In the genomic region with DNA sequence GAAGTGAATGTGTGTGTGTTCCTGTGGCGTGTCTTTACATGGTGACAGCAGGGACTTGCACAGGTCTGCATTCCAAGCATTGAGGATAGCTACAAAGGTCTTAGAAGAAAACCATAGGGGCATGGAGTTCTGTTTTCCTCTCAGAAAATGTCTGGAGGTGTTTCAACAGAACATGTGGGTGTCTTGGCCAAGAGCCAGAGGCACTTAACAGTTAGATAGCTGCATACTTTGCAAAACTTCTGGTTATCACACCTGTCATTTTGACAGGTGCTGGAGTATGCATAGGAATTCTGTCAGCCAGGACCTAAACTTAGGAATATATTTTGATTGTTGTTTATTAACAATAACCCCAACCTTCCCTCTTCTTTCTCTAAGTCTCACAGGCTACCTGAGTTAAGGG, we compare ENCODE assay signal across 25 mouse cellular contexts.
DNase-seq lines count a peak whose midpoint lies in the region; ATAC-seq and TF ChIP-seq lines count a peak whose summit lies in the region.
"Had no signal": no experiment of that assay in that cellular context is flagged by ENCODE, and none has a peak within 500 bp of the region (broad histone marks: within the 10 kb centered on the region; RNA-seq: fewer than 3 reads in every experiment).

No protein-coding gene starts in this region.

- no peaks in the 10 kb centered on the region for H3K36me3 ChIP-seq in heart, embryonic 12.5 days
- no peaks in the 10 kb centered on the region for H3K36me3 ChIP-seq in hindbrain, postnatal 0 days (ENCODE audit: insufficient read depth, low read length)
- no peaks in the 10 kb centered on the region for H3K36me3 ChIP-seq in hindbrain, embryonic 14.5 days (replicated peaks; ENCODE audit: control insufficient read depth, insufficient read depth)
- no peaks in the 10 kb centered on the region for H3K36me3 ChIP-seq in heart, postnatal 0 days (replicated peaks; ENCODE audit: control insufficient read depth, insufficient read depth, low read length)
- H3K36me3 ChIP-seq: embryonic facial prominence, embryonic 15.5 days; forebrain, embryonic 15.5 days; hindbrain, embryonic 12.5 days; liver, embryonic 12.5 days; midbrain, embryonic 10.5 days; midbrain, embryonic 15.5 days; neural tube, embryonic 15.5 days had no signal

- no peak overlapping the region for H3K9ac ChIP-seq in heart, embryonic 12.5 days
- H3K9ac ChIP-seq in hindbrain, postnatal 0 days (replicated peaks; ENCODE audit: low read length), result no peak overlapping the region
- no peak overlapping the region for H3K9ac ChIP-seq in hindbrain, embryonic 14.5 days
- H3K9ac ChIP-seq in heart, postnatal 0 days (replicated peaks; ENCODE audit: low read depth, low read length), result no peak overlapping the region
- H3K9ac ChIP-seq: embryonic facial prominence, embryonic 15.5 days; forebrain, embryonic 15.5 days; hindbrain, embryonic 12.5 days; liver, embryonic 12.5 days; liver, postnatal 0 days; midbrain, embryonic 15.5 days; neural tube, embryonic 15.5 days had no signal

- no peak for DNase-seq in heart, adult 8-10 months (ENCODE audit: low spot score)
- peak; percentile 18 for DNase-seq in hindbrain, postnatal 0 days (ENCODE audit: low spot score)
- DNase-seq in hindbrain, embryonic 14.5 days (ENCODE audit: low spot score), result no peak
- DNase-seq in heart, postnatal 0 days (ENCODE audit: low spot score), result peak; percentile 26
- DNase-seq in heart, postnatal 4 days, result peak; percentile 41
- no peak for DNase-seq in kidney, postnatal 14 days
- DNase-seq: adrenal gland, postnatal 25 days; B cell, adult 2 months; cerebellum, adult 18-20 months; gastrocnemius, adult 2 months; gastrocnemius, postnatal 36 days; kidney, postnatal 25 days; liver, postnatal 0 days; lung, postnatal 14 days; right cerebral cortex, postnatal 25 days; thymus, postnatal 14 days had no signal

- TF ChIP-seq CTCF in hindbrain, postnatal 0 days (IDR thresholded peaks at IDR 0.05; ENCODE audit: low read depth), result no peak
- no peak for TF ChIP-seq CTCF in heart, postnatal 0 days (IDR thresholded peaks at IDR 0.05; ENCODE audit: low read depth)

- H3K27ac ChIP-seq in heart, embryonic 12.5 days (ENCODE audit: poor library complexity, severe bottlenecking), result peak overlapping the region; percentile 68
- H3K27ac ChIP-seq in hindbrain, postnatal 0 days, result no peak overlapping the region
- no peak overlapping the region for H3K27ac ChIP-seq in hindbrain, embryonic 14.5 days
- no peak overlapping the region for H3K27ac ChIP-seq in heart, postnatal 0 days (ENCODE audit: low read depth)
- H3K27ac ChIP-seq: embryonic facial prominence, embryonic 15.5 days; forebrain, embryonic 15.5 days; gastrocnemius, adult 2 months; hindbrain, embryonic 12.5 days; liver, embryonic 12.5 days; midbrain, embryonic 10.5 days; midbrain, embryonic 15.5 days; neural tube, embryonic 15.5 days had no signal

- no peak overlapping the region for H3K4me3 ChIP-seq in heart, embryonic 12.5 days
- no peak overlapping the region for H3K4me3 ChIP-seq in hindbrain, postnatal 0 days (ENCODE audit: low read length)
- no peak overlapping the region for H3K4me3 ChIP-seq in hindbrain, embryonic 14.5 days (replicated peaks; ENCODE audit: low read length)
- no peak overlapping the region for H3K4me3 ChIP-seq in heart, postnatal 0 days (ENCODE audit: low read depth, low read length)
- H3K4me3 ChIP-seq: embryonic facial prominence, embryonic 15.5 days; forebrain, embryonic 15.5 days; gastrocnemius, adult 2 months; hindbrain, embryonic 12.5 days; liver, embryonic 12.5 days; midbrain, embryonic 10.5 days; midbrain, embryonic 15.5 days; neural tube, embryonic 15.5 days had no signal

- no peaks in the 10 kb centered on the region; the same call in none of the 2 replicates for H3K9me3 ChIP-seq in heart, embryonic 12.5 days (replicated peaks)
- H3K9me3 ChIP-seq in hindbrain, postnatal 0 days (ENCODE audit: low read length), result no peaks in the 10 kb centered on the region
- no peaks in the 10 kb centered on the region for H3K9me3 ChIP-seq in hindbrain, embryonic 14.5 days (ENCODE audit: control insufficient read depth, low read length)
- H3K9me3 ChIP-seq in heart, postnatal 0 days (replicated peaks; ENCODE audit: control insufficient read depth, low read length), result no peaks in the 10 kb centered on the region
- H3K9me3 ChIP-seq: embryonic facial prominence, embryonic 15.5 days; forebrain, embryonic 15.5 days; midbrain, embryonic 10.5 days; midbrain, embryonic 15.5 days; neural tube, embryonic 15.5 days had no signal

- H3K4me1 ChIP-seq in heart, embryonic 12.5 days (replicated peaks), result peaks cover 23% of the 10 kb centered on the region
- no peaks in the 10 kb centered on the region for H3K4me1 ChIP-seq in hindbrain, postnatal 0 days (ENCODE audit: insufficient read depth, low read length)
- no peaks in the 10 kb centered on the region for H3K4me1 ChIP-seq in hindbrain, embryonic 14.5 days (replicated peaks; ENCODE audit: control insufficient read depth, insufficient read depth, low read length)
- H3K4me1 ChIP-seq in heart, postnatal 0 days (ENCODE audit: control insufficient read depth, insufficient read depth), result peaks cover 7% of the 10 kb centered on the region; the same call in 1 of the 2 replicates
- H3K4me1 ChIP-seq: embryonic facial prominence, embryonic 15.5 days; forebrain, embryonic 15.5 days; hindbrain, embryonic 12.5 days; liver, embryonic 12.5 days; midbrain, embryonic 10.5 days; midbrain, embryonic 15.5 days; neural tube, embryonic 15.5 days had no signal

- no peaks in the 10 kb centered on the region for H3K27me3 ChIP-seq in heart, embryonic 12.5 days (replicated peaks)
- H3K27me3 ChIP-seq in hindbrain, postnatal 0 days (ENCODE audit: insufficient read depth, low read length), result no peaks in the 10 kb centered on the region
- no peaks in the 10 kb centered on the region for H3K27me3 ChIP-seq in hindbrain, embryonic 14.5 days (ENCODE audit: control insufficient read depth, insufficient read depth, low read length)
- no peaks in the 10 kb centered on the region for H3K27me3 ChIP-seq in heart, postnatal 0 days (ENCODE audit: control insufficient read depth, insufficient read depth, low read length)
- H3K27me3 ChIP-seq: embryonic facial prominence, embryonic 15.5 days; forebrain, embryonic 15.5 days; hindbrain, embryonic 12.5 days; liver, embryonic 12.5 days; midbrain, embryonic 15.5 days; neural tube, embryonic 15.5 days had no signal

- peak overlapping the region; percentile 21; the same call in 1 of the 2 replicates for H3K4me2 ChIP-seq in heart, embryonic 12.5 days
- H3K4me2 ChIP-seq in hindbrain, postnatal 0 days (ENCODE audit: low read depth, low read length), result no peak overlapping the region
- H3K4me2 ChIP-seq in hindbrain, embryonic 14.5 days (replicated peaks), result no peak overlapping the region
- H3K4me2 ChIP-seq in heart, postnatal 0 days (ENCODE audit: low read depth, low read length), result no peak overlapping the region
- H3K4me2 ChIP-seq: embryonic facial prominence, embryonic 15.5 days; forebrain, embryonic 15.5 days; hindbrain, embryonic 12.5 days; liver, embryonic 12.5 days; midbrain, embryonic 15.5 days; neural tube, embryonic 15.5 days had no signal

- 45% methylated on average over 1 of the region's 1 CpGs for WGBS in heart, embryonic 12.5 days
- WGBS in hindbrain, postnatal 0 days, result 71% methylated on average over 1 of the region's 1 CpGs
- 88% methylated on average over 1 of the region's 1 CpGs for WGBS in hindbrain, embryonic 14.5 days
- WGBS in heart, postnatal 0 days, result 33% methylated on average over 1 of the region's 1 CpGs

- TF ChIP-seq EP300 in heart, postnatal 0 days (IDR thresholded peaks at IDR 0.05; ENCODE audit: low read depth), result peak; percentile 69; the same call in 1 of the 2 replicates

- ATAC-seq in heart, embryonic 12.5 days (ENCODE audit: insufficient number of reproducible peaks, low FRiP score), result 0 out of 2 replicates have a peak, but pooled peaks have one; percentile 42
- ATAC-seq in hindbrain, postnatal 0 days, result no peak
- ATAC-seq in hindbrain, embryonic 14.5 days (ENCODE audit: low FRiP score), result no peak
- ATAC-seq in heart, postnatal 0 days (ENCODE audit: insufficient read depth, low read depth), result 0 out of 2 replicates have a peak, but pooled peaks have one; percentile 41
- ATAC-seq: forebrain, embryonic 15.5 days; intestine, postnatal 0 days; liver, embryonic 12.5 days; liver, postnatal 0 days; midbrain, embryonic 15.5 days had no signal

Comparison
In these comparisons a context has a peak if more than half of its experiments do, and no peak if none do; other contexts are left out.
1. DNase-seq: peak in hindbrain, postnatal 0 days (single experiment), heart, postnatal 0 days (single experiment) and heart, postnatal 4 days (single experiment); none in heart, adult 8-10 months (single experiment), hindbrain, embryonic 14.5 days (single experiment) and kidney, postnatal 14 days (single experiment).
2. ATAC-seq: peak in heart, embryonic 12.5 days (single experiment) and heart, postnatal 0 days (single experiment); none in hindbrain, postnatal 0 days (single experiment) and hindbrain, embryonic 14.5 days (single experiment).